Mouse (Mus musculus): ENCODE data around the gene Sun1.

GRCm38 (mm10) chr5:139290467-139291259 is 90.2 kb downstream of the Sun1 start:
- TF ChIP-seq CTCF (IDR thresholded peaks at IDR 0.05) (no peak), EP300 (IDR thresholded peaks at IDR 0.05) (no peak)
